Mouse (Mus musculus) kidney, embryonic 16.5 days (tissue): ENCODE data around the gene Agr2. TPM values are rescaled to one million over a fixed set of nuclear protein-coding genes. Genes with fewer than 3 reads are reported as not detected.
A peak's percentile ranks its signal among the peaks of the same experiment; 100 is the strongest.

ENCODE experiments used
- ATAC-seq: fragments of 200-750 bp; cut with Nextera tagmentation; 2 replicates; pipeline ENCODE4 v1.8.0; 2017; ENCODE audit warnings: moderate TSS enrichment; ENCODE audit not compliant: low FRiP score, low TSS enrichment
- H3K27ac ChIP-seq: fragments of 300-500 bp; sonication (generic); 2 replicates; pipeline ENCODE4 v1.5.1; 2014; ENCODE audit warnings: low read length
- H3K27me3 ChIP-seq: fragments of 300-500 bp; sonication (generic); 2 replicates; pipeline ENCODE4 v1.6.1; 2014; ENCODE audit warnings: low read length, control low read depth, mixed read lengths; ENCODE audit not compliant: insufficient read depth
- H3K36me3 ChIP-seq: fragments of 300-500 bp; sonication (generic); 2 replicates; pipeline ENCODE4 v1.6.1; 2014; ENCODE audit warnings: low read length, control low read depth, mixed read lengths; ENCODE audit not compliant: insufficient read depth
- H3K4me1 ChIP-seq: fragments of 300-500 bp; sonication (generic); 2 replicates; pipeline ENCODE4 v1.6.1; 2014; ENCODE audit warnings: low read length, control low read depth, mixed read lengths; ENCODE audit not compliant: insufficient read depth
- H3K4me2 ChIP-seq: fragments of 300-500 bp; sonication (generic); replicated peaks from 2 replicates; pipeline ENCODE4 v1.6.1; 2014; ENCODE audit warnings: low read depth, low read length
- H3K4me3 ChIP-seq: fragments of 300-500 bp; sonication (generic); 2 replicates; pipeline ENCODE4 v1.5.1; 2014; ENCODE audit warnings: mild to moderate bottlenecking, low read length
- H3K9ac ChIP-seq: fragments of 300-500 bp; sonication (generic); replicated peaks from 2 replicates; pipeline ENCODE4 v1.6.1; 2014; ENCODE audit warnings: low read length
- H3K9me3 ChIP-seq: fragments of 300-500 bp; sonication (generic); 2 replicates; pipeline ENCODE4 v1.6.1; 2016; ENCODE audit warnings: low read length, control low read depth
- WGBS: fragments of 180-500 bp; shearing (Covaris S2); extraction: QIAGEN DNeasy Blood & Tissue Kit; methylation state at CpG from one replicate; pipeline ENCODE4 v1.1.7; 2014; 5-methylcytosine and 5-hydroxymethylcytosine counted together
- polyA plus RNA-seq: library from polyadenylated mRNA; unstranded; fragments of >200 nt; fragmentation: Nextera tagmentation; extraction: Ambion mirVana; gene quantifications from 2 replicates; pipeline ENCODE4 v1.2.1, GENCODE M21; 2015

The Agr2 gene
- polyA plus RNA-seq, 1 experiment from 2014 or later: 2.6 TPM

DNA sequence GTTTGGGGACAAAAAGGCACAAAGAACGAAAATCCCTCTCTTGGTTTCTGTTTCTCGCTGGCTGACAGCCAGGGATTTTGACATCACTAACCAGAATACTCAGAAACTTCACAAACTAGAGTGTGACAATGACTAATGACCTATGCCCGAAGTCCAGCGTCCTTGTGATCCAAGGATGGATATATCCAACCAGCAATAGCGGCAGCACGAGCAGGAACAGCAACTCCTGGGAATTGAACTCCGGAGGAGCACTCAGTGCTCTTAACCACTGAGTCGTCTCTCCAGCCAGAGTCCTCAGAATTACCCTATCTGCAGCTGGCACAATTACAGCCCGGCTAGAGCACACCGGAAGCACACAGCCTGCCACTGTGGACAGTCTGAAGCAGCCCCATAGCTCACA lies 44.1 kb downstream of the Agr2 start:
- no peak overlapping the region for H3K9ac ChIP-seq
- no peaks in the 10 kb centered on the region for H3K27me3 ChIP-seq
- no peak overlapping the region for H3K4me2 ChIP-seq
- H3K4me1 ChIP-seq: peaks cover 12% of the 10 kb centered on the region; the same call in 1 of the 2 replicates
- H3K27ac ChIP-seq: no peak overlapping the region
- 77% methylated on average over 10 of the region's 10 CpGs for WGBS
- no peak overlapping the region for H3K4me3 ChIP-seq
- H3K36me3 ChIP-seq: no peaks in the 10 kb centered on the region; the same call in 1 of the 2 replicates
- H3K9me3 ChIP-seq: peaks cover 10% of the 10 kb centered on the region; the same call in 1 of the 2 replicates
- no peak for ATAC-seq

DNA sequence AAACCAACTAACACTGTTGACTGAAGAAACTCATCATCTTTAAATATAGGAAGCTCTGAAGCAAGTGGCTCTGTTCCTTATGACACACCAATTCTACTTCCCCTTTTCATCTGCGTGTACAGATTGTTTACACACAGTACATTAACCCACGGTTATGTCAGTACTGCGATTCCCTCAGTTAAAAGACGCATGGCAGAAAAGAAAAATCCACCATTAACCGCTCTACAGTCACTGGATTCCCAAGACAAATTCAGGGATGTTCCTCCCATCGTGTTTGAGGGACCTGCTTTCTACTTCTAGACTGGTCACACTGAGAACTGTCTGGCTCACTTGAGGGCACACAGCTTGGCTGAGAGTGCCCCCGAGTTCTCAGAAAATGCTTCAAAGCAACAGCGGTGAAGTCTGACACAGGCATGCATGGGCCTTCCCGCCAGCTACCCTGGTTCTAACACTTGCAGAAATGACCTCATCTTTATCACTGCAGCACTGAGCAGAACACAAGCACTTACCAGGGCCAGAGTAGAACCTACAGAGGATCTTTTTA lies 46.9 kb downstream of the Agr2 start:
- Histone ChIP-seq H3K9me3 (0 out of 2 replicates have a peak, but pooled peaks cover 4% of the 10 kb centered on the region), H3K36me3 (no peaks in the 10 kb centered on the region), H3K27ac (0 out of 2 replicates have a peak overlapping the region, but pooled peaks have one; percentile 46), H3K4me2 (no peak overlapping the region), H3K4me3 (no peak overlapping the region), H3K9ac (no peak overlapping the region), H3K27me3 (0 out of 2 replicates have a peak, but pooled peaks cover under 1% of the 10 kb centered on the region), H3K4me1 (peaks cover 12% of the 10 kb centered on the region; the same call in 1 of the 2 replicates)
- WGBS: 70% methylated on average over 9 of the region's 9 CpGs
- ATAC-seq: no peak

DNA sequence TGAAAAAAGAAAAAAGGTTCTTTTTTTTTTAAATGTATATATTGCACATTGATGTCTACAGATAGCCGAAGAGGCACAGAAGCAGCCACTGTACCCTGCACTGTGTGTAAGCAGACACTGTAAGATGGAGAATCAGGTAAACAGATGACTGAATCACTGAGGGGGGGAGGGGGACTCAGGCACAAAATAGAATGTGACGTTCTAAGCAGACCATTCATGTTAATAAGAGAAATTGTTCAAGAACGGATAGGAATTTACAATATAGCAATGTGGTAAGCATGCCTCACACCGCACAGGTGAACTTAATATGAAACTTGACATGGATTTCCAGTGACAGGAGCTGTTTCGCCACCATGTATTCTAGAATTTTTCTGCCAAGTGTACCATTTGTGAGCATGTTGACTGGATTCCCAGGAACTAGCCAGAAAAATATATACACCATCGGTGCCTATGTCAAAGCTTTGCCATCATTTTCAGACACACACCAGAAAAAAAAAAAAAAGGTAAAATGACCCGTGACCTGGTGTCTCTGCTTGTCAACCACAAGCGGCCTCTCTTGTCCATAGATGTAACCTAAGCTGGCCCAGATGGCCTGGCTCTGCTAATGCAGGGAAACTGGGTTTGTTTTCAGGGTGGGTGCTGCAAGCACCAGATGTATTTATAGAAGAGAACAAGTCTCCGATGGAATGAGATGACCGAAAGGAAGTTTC lies 48.0 kb downstream of the Agr2 start:
- 56% methylated on average over 10 of the region's 10 CpGs for WGBS
- no peaks in the 10 kb centered on the region for H3K9me3 ChIP-seq
- H3K27me3 ChIP-seq: 0 out of 2 replicates have a peak, but pooled peaks cover 2% of the 10 kb centered on the region
- no peak overlapping the region; the same call in 1 of the 2 replicates for H3K9ac ChIP-seq
- H3K4me2 ChIP-seq: peak overlapping the region; percentile 92
- peaks cover 12% of the 10 kb centered on the region; the same call in 1 of the 2 replicates for H3K4me1 ChIP-seq
- no peaks in the 10 kb centered on the region for H3K36me3 ChIP-seq
- H3K4me3 ChIP-seq: peak overlapping the region; percentile 93
- no peak for ATAC-seq
- H3K27ac ChIP-seq: no peak overlapping the region

DNA sequence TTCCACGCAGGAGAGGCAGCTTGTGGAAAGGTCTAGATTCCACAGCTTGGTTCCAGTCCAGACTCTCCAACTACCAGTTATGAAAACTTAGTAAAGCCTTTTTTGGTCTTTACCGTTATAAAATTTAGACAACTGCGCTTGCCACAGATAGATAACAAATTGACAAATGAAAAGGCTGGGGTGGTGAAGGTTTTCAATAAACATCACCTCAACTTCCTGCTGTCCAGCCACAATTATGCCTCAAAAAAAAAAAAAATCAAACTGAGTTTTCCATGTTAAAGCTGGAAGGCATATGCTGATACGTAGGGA lies 48.5 kb downstream of the Agr2 start:
- Histone ChIP-seq H3K9me3 (no peaks in the 10 kb centered on the region), H3K9ac (no peak overlapping the region; the same call in 1 of the 2 replicates), H3K4me1 (peaks cover 12% of the 10 kb centered on the region; the same call in 1 of the 2 replicates), H3K27ac (no peak overlapping the region), H3K4me2 (peak overlapping the region; percentile 92), H3K4me3 (peak overlapping the region; percentile 93), H3K36me3 (no peaks in the 10 kb centered on the region), H3K27me3 (0 out of 2 replicates have a peak, but pooled peaks cover 2% of the 10 kb centered on the region)
- WGBS: 43% methylated on average over 4 of the region's 4 CpGs
- ATAC-seq: no peak

DNA sequence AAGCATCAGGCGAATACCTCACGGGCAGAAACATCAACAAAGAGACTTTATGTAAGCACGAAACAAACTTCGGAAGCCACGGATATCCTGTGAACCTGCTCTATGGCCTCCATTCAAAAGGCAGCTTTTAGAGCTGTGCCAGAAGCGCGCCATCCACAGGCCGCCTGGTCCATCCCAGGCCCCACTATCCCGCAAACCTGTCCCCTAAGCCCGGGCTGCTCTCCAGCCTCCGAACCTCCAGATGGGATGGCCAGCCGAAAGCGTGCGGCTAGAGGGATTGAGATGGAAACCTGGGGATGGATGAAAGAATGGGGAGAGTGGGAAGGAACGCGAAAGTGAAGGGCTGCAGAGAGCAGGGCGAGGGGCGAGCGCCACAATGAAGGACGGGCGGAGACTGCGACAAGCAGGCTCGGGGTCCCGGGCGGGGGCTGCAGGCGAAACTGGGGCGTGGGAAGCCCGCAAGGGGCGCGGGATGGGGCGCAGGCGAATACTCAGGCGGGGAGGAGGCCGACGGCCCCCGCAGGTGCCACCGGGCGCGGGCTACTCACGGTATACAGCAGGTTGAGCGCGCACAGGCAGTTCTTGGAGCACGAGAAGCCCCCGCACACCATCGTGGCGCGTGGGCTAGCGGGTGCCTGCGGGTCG lies 49.1 kb downstream of the Agr2 start:
- Histone ChIP-seq H3K9ac (peak overlapping the region; percentile 91), H3K9me3 (no peaks in the 10 kb centered on the region), H3K4me3 (peak overlapping the region; percentile 93), H3K4me1 (peaks cover 12% of the 10 kb centered on the region; the same call in 1 of the 2 replicates), H3K4me2 (peak overlapping the region; percentile 92), H3K27ac (peak overlapping the region; percentile 50), H3K27me3 (0 out of 2 replicates have a peak, but pooled peaks cover 2% of the 10 kb centered on the region), H3K36me3 (no peaks in the 10 kb centered on the region)
- under 1% methylated on average over 47 of the region's 50 CpGs for WGBS
- peak; percentile 80 for ATAC-seq

DNA sequence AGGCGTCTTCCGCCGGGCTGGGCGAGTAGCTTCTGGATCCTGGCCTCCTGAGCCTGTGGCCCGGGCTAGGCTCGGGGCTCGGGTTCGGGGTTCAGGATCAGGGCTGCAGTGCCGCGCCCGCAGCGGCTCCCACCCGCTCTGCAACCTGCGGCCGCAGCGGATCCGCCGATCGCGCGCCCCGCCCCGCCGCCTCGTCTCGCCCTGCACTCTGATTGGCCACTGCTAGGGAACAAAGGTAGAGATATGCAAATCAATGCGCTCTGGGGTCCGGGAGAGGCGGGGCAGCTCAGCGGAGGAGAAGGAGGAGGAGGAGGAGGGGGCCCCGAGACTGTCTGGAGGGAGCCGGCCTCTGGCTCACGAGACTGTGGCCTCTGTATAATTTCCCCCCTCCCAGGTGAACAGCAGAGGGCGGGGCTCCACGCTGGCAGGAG lies 49.7 kb downstream of the Agr2 start, which contains the start of gene Tspan13:
Gene Tspan13, minus strand, starts transcription at position 153 of the 431 bp plus-strand sequence.
- Histone ChIP-seq H3K36me3 (no peaks in the 10 kb centered on the region), H3K27ac (peak within 1 kb of the TSS; percentile 50), H3K4me2 (peak within 1 kb of the TSS; percentile 92), H3K9me3 (no peaks in the 10 kb centered on the region), H3K4me3 (peak within 1 kb of the TSS; percentile 93), H3K27me3 (0 out of 2 replicates have a peak, but pooled peaks cover 2% of the 10 kb centered on the region), H3K4me1 (peaks cover 12% of the 10 kb centered on the region; the same call in 1 of the 2 replicates), H3K9ac (peak within 1 kb of the TSS; percentile 91)
- 3% methylated on average over 19 of the region's 35 CpGs for WGBS
- peak; percentile 99 for ATAC-seq

DNA sequence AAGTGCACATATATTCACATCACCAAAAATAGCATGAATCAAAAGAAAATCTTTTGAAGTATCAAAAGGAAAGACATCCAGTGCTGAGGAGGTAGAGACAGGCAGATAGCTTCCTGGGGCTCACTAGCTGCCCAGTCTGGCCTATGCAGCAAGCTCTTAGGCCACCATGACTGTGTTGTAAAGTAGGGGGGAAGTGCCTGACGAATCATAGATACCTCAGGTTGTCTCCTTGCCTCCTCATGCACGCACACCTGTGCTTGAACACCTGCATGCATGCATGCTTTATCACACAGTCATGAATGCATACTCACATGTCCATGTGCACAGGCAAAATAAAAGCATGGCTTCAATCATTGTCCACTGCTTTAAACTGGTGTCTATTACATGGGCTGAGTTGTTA lies 52.0 kb downstream of the Agr2 start:
- Histone ChIP-seq H3K4me3 (no peak overlapping the region), H3K36me3 (no peaks in the 10 kb centered on the region), H3K9me3 (no peaks in the 10 kb centered on the region), H3K9ac (no peak overlapping the region), H3K27me3 (0 out of 2 replicates have a peak, but pooled peaks cover 2% of the 10 kb centered on the region), H3K4me1 (peaks cover 12% of the 10 kb centered on the region; the same call in 1 of the 2 replicates), H3K27ac (no peak overlapping the region), H3K4me2 (no peak overlapping the region)
- 77% methylated on average over 2 of the region's 2 CpGs for WGBS
- ATAC-seq: no peak

DNA sequence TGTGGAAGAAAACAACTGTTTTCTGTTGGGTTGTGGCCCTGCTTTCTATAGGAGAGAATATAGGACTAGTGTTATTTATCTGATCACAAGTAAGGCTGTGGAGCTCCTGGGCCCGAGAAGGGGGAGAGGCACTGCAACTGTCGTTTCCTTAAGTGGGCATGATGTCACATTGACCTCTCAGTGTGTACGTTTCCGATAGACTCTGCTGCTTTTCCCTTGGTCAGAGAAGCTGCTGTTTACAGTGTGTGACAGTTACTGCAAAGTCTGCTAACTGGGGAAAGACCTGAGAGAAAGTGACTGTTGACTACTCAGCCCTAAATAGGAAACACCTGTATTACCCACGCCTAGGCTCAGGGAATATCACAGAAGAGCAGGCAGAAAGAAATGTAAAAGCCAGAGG lies 53.5 kb downstream of the Agr2 start:
- no peak for ATAC-seq
- H3K4me2 ChIP-seq: no peak overlapping the region
- no peak overlapping the region for H3K9ac ChIP-seq
- 33% methylated on average over 5 of the region's 5 CpGs for WGBS
- no peaks in the 10 kb centered on the region for H3K9me3 ChIP-seq
- H3K27ac ChIP-seq: no peak overlapping the region
- peaks cover 5% of the 10 kb centered on the region; the same call in 1 of the 2 replicates for H3K4me1 ChIP-seq
- H3K36me3 ChIP-seq: no peaks in the 10 kb centered on the region
- no peak overlapping the region for H3K4me3 ChIP-seq
- H3K27me3 ChIP-seq: 0 out of 2 replicates have a peak, but pooled peaks cover 2% of the 10 kb centered on the region

DNA sequence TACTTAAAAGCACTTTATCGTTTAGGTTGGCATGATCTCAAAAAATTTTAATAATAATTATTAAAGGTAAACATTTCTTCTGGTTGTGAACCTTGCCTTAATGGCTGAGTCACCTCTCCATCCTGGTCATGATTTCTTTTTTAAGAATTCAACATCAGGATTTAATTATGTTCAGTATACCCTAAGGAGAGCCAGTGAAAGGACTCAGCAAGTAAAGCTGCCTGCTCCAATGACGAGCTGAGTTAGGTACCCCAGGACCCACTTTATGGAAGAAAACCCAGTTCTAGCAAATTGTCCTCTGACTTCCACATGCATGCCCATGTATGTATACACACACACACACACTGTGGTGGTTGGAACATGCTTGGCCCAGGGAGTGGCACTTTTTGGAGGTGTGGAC lies 54.9 kb downstream of the Agr2 start:
- no peak overlapping the region for H3K27ac ChIP-seq
- ATAC-seq: no peak
- no peak overlapping the region for H3K4me2 ChIP-seq
- WGBS: 73% methylated on average over 2 of the region's 2 CpGs
- no peaks in the 10 kb centered on the region for H3K36me3 ChIP-seq
- no peak overlapping the region for H3K4me3 ChIP-seq
- H3K4me1 ChIP-seq: no peaks in the 10 kb centered on the region
- no peaks in the 10 kb centered on the region for H3K9me3 ChIP-seq
- 0 out of 2 replicates have a peak, but pooled peaks cover 2% of the 10 kb centered on the region for H3K27me3 ChIP-seq
- H3K9ac ChIP-seq: no peak overlapping the region
